30 mouse cellular contexts compared by ENCODE assay signal in the genomic region with DNA sequence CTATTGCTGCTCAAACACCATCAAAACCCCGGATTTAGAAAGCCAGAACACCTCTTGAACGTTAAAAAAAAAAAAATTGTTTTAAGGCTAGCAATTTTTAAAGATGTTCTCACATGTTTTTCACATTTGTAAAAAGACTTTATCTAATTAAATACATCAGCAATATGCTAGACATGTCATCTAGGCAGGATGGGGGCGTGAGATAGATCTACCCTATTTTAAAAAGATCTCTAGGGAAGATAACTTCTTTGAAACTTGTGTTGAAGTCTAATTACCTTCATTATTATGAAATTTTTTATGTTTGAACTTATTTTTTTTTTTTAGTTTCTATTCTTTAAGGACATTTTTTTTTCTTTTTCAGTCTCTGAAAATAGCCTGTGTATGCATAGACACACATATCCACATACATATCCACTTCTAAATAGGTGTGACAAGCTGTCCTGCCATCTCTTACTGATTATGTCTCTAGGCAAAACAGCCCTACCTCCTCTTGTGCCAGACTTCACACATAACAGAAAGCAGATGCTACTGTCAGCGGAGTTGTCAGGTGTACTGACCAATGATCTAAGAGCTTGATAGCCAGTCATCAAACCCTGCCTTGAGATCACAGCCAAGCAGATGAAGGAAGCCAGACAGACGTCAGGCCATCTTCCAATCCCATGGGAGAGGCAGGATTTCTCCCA.
A peak's percentile ranks its signal among the peaks of the same experiment; 100 is the strongest.
DNase-seq lines count a peak whose midpoint lies in the region; ATAC-seq and TF ChIP-seq lines count a peak whose summit lies in the region.
"Had no signal": no experiment of that assay in that cellular context is flagged by ENCODE, and none has a peak within 500 bp of the region (broad histone marks: within the 10 kb centered on the region; RNA-seq: fewer than 3 reads in every experiment).

No protein-coding gene starts in this region.

- no peak for TF ChIP-seq POLR2A in testis, adult 2 months (IDR thresholded peaks at IDR 0.05; ENCODE audit: control insufficient read depth, low read depth, low read length)

- no peaks in the 10 kb centered on the region for H3K36me3 ChIP-seq in testis, adult 2 months (ENCODE audit: control insufficient read depth, insufficient read depth, low read length)

- peak; percentile 81 for ATAC-seq in inflammation-experienced regulatory T-cells, adult 6 months
- ATAC-seq: forebrain, embryonic 15.5 days; midbrain, embryonic 15.5 days had no signal

- H3K27me3 ChIP-seq in testis, adult 2 months (ENCODE audit: control insufficient read depth, insufficient read depth, low read length), result no peaks in the 10 kb centered on the region
- H3K27me3 ChIP-seq: embryonic facial prominence, embryonic 13.5 days; forebrain, embryonic 15.5 days; heart, embryonic 12.5 days; limb, embryonic 15.5 days; liver, embryonic 13.5 days; midbrain, embryonic 15.5 days; neural tube, embryonic 15.5 days had no signal

- no peak for TF ChIP-seq CTCF in testis, adult 2 months (IDR thresholded peaks at IDR 0.05; ENCODE audit: control insufficient read depth, insufficient read depth, insufficient replicate concordance, low read depth, low read length)

- peak overlapping the region; percentile 40; the same call in 1 of the 2 replicates for H3K4me3 ChIP-seq in testis, adult 2 months (ENCODE audit: control insufficient read depth, low read depth, low read length)
- H3K4me3 ChIP-seq: embryonic facial prominence, embryonic 13.5 days; forebrain, embryonic 10.5 days; forebrain, embryonic 15.5 days; heart, adult 2 months; heart, embryonic 12.5 days; limb, embryonic 10.5 days; limb, embryonic 15.5 days; liver, embryonic 13.5 days; midbrain, embryonic 15.5 days; neural tube, embryonic 15.5 days had no signal

- no peak overlapping the region for H3K27ac ChIP-seq in testis, adult 2 months (ENCODE audit: control insufficient read depth, insufficient read depth, low read depth, low read length)
- H3K27ac ChIP-seq: embryonic facial prominence, embryonic 13.5 days; forebrain, embryonic 10.5 days; forebrain, embryonic 15.5 days; heart, adult 2 months; hindbrain, embryonic 14.5 days; limb, embryonic 10.5 days; limb, embryonic 15.5 days; liver, embryonic 13.5 days; midbrain, embryonic 15.5 days; neural tube, embryonic 15.5 days had no signal

- H3K4me1 ChIP-seq in testis, adult 2 months (ENCODE audit: control insufficient read depth, insufficient read depth, low read length), result no peaks in the 10 kb centered on the region
- H3K4me1 ChIP-seq: embryonic facial prominence, embryonic 13.5 days; limb, embryonic 10.5 days; limb, embryonic 15.5 days; liver, embryonic 13.5 days; midbrain, embryonic 15.5 days had no signal

- DNase-seq in embryo, embryonic 10 days (ENCODE audit: low spot score), result peak; percentile 25
- DNase-seq in embryo, embryonic 10.5 days (ENCODE audit: low spot score), result no peak
- no peak for DNase-seq in testis, postnatal 14 days (ENCODE audit: low spot score)
- no peak for DNase-seq in kidney, adult 8-10 months
- DNase-seq in left cerebral cortex, adult 9 months (ENCODE audit: low spot score in 2 of 2), result no peak
- no peak for DNase-seq in right cerebral cortex, postnatal 25 days
- DNase-seq: adrenal gland, postnatal 25 days; cerebellum, adult 8-10 months; cerebellum, postnatal 25 days; heart, adult 2 months; heart, postnatal 4 days; kidney, adult 9 months; kidney, postnatal 14 days; liver, embryonic 13.5 days; lung, adult 18-20 months; lung, postnatal 10 days; spleen, adult 18-20 months; thymus, adult 18-20 months; thymus, postnatal 25 days had no signal
